Mouse (Mus musculus): ENCODE measurements around the gene Ripor3.

DNA sequence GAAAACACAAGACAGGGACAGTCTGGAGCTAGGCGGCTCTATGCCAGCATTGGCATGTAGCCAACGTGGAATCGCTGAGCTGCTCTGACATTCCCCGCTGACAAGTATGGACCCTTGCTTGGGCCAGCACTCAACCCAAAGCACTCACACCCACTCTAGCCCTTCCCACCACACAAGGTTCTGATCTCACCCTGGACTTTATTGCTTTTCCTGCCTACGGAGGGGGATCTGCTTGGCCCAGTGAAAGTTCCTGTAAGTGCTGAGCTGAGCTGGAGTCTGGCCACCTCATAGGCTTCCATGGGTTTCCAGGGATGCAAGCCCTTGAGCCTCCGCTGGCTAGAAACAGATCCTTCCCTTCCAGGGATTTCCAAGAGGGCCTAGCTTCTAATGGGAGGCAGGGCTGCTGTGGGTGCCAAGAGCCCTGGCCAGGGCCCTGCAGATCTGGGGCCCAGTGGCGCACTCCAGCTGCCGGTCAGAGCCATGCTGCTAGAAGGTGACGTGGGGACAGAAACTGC, 8.8 kb upstream of the Ripor3 start:
- TF ChIP-seq POLR2A (IDR thresholded peaks at IDR 0.05; ENCODE audit: low read depth, low read length) (no peak), CTCF (IDR thresholded peaks at IDR 0.05; ENCODE audit: extremely low read depth, insufficient read length, insufficient replicate concordance, low read depth, low read length) (no peak)
